Mouse (Mus musculus) kidney, postnatal 25 days (tissue): ENCODE results near the gene Gm20388.
"Not testable (repeated sequence)": the region's sequence is repeated elsewhere in the genome, so short reads cannot be mapped to it uniquely, and the experiment has no call there.

Experiments used
- DNase-seq, 2 experiments: peaks; one replicate each; pipeline ENCODE4 v3.0.0; 2021; ENCODE audit warnings: mixed read lengths in 2 of 2

Gene Gm20388

DNA sequence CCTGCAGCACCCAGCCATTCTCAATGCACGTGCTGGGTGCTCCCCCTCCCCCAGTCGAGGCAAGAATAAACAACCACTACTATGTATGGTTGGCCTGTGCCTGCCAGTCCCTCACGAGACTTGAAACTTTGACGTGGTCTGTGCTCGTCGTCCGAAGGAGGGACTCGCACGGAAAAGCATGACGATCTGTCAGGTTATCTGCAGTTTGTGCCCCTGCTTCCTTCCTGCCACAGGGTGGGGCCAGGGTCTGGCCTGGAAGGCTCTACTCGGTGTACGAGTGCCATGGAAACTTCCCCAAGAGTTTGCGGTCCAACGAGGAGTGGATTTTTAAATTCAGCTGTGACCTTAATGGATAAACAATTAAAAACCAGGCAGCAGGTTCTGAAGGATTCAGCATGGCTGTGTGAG lies 3896.4 kb downstream of the Gm20388 start:
- DNase-seq: peak; percentile 35 to 75

DNA sequence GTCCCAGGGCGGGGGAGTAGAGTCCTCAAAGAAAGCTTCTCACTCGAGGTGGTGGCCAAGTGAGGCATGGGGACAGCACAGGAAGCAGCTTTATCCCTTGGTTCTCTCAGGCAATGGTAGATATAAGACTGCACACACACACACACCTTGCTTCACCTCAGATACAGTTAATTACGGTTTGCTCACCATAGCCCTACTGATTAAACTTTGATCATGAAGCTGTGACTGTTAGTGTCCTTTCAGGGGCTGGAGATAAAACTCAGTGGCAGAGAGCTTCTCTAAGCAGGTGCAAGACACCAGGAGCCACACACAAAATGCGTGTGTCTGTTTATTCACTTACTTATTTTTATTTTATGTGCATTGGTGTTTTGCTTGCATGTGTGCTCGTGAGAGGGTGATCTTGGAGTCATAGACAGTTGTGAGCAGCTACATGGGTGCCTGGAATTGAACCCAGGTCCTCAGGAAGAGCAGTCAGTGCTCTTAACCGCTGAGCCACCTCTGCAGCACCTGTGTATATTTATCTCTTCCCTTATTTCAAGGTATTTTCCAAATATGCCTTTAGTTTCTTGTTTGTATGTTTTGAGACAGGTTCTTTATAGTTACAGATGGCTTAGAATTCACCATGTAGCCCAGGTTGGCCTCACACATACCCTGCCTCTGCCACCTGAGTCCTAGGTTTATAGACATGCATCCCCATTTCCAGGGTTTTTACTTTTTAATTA lies 3897.4 kb downstream of the Gm20388 start:
- DNase-seq: no peak

DNA sequence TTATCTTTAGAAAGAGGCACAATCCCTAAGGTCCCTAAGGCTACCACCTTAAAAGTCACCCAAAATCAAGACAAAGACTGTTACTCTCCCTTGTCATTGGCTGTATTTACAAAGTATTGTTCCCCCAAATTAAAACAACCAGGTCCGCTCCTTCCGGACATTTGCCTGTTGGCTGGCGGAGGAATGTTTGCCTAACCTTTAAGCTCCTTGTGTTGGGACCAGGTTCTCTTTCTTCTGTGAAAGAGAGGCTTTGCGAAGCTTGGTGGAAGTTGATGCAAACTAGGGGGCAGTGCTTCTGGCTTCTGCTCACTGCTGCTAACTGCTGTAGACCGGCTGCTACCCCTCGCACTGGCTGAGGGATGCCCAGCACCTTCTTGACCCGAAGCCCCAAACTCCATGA lies 3898.0 kb downstream of the Gm20388 start:
- DNase-seq: no peak

DNA sequence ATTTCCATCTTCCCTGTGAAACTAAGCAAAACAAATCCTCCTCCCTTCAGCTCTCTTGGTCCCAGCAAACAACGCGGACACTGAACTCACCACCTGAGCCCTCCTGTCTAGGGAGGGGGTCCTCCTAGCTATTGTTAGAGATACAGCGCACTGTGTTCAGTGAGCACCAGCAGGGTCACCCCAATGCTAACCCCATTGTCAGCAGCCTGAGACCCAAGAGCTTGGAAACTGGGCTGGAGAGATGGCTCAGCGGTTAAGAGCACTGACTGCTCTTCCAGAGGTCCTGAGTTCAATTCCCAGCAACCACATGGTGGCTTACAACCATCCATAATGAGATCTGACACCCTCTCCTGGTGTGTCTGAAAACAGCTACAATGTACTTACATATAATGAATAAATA lies 3898.7 kb downstream of the Gm20388 start:
- not testable (repeated sequence) for DNase-seq

DNA sequence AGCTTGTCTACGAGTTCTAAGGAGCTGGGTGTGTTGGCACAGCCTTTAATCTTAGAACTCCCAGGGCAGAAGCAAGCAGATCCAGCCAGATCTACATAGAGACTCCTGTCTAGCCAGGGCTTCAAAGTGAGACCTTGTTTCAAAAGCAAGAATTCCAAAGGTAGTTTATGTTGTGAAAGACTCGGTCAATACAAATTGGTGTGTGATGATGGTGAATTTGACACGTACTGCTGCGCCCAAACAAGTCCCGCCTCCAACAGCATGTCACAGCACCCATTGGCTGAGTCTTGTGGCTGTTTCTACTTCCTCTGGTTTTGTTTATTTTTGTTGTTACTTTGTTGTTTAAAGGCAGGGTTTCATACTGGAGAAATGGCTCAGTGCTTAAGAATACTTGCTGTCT lies 3901.6 kb downstream of the Gm20388 start:
- no peak for DNase-seq

DNA sequence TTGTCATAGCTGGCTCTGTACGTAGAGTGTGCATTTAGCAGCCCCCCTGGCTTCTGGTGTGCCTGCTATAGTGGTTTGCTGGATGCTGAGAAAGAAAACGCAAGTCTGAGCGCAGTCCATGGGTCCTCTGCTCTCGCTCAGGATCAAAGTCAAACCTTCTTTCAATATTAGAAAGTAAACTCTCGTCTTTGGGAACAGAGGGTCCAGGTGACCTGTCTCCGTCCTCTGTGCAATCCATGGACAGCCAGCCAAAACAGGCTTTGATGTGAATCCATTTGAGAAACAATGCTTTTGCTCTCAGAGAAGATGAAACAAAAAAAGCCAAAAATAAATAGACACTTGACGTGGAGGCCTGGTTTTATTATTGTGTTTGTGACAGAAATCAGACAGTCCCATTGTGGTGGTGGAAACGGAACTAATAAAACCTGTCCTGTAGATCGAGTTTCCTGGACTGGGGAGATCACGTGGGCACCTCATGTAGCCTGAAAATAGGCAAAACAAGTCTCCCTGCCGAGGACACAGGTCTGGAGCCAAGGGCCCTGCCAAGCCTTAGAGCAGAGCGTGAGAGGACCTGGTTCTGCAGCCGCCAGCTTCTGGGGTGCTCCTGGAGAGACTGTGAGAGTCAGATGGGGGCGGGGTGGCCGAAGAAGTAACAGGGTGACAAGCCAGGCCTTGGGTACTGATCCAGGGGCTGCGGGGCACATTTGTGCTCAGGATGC lies 3902.7 kb downstream of the Gm20388 start:
- DNase-seq: peak; percentile 69 to 78

DNA sequence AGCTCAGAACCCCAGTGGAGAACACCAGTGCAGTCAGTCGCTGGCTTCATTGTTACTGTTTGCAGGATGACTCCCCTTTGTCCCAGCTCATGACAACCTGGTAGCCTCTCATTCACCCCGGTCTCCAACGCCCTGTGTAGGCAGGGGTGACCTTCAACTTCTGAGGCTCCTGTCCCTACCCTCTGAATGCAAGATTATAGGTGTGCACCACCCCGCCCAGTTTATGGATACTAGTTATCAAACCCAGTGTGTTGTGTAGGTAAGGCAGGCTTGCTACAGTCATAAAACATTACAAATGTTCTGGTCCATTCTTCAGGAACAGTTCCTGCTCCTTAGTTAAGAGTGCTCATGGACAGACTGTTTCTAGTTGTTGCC lies 3903.2 kb downstream of the Gm20388 start:
- no peak for DNase-seq

DNA sequence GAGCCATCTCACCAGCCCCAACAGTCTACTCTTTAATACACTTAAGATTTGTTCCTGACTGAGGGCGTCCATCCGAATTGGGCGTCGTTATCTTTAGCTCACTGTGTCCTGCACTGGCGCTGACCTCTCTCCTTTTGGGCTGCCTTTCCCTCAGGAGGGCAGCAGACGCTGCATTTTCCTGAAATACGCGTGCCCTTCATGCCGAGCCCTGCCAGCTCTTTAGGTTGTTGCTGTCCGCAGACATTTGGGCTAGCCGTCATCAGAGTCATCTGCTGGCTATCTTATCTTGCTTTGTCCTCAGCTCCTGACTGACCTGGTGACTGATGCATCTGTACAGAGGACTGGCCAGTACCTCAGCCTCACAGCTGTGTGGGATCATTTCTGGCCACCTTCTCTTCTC lies 3904.7 kb downstream of the Gm20388 start:
- no peak for DNase-seq

DNA sequence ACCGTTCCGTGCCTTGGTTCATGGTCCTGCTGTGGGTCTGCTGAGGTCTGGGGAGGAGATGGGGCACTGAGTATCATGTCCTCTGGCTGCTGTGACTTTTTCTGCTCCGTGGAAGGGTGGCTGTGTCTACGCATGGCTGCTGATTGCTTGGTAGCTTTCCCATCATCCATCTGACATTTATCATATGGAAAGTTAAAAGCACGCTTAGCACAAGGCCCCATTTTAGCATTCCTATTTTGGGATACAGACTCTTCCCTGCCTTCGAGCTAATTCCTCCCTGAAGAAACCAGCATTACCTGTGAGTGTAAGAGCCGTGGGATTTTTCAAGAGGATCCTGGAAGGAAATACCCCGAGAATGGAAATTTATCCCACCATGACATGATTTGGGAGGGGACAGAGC lies 3906.3 kb downstream of the Gm20388 start:
- no peak for DNase-seq

DNA sequence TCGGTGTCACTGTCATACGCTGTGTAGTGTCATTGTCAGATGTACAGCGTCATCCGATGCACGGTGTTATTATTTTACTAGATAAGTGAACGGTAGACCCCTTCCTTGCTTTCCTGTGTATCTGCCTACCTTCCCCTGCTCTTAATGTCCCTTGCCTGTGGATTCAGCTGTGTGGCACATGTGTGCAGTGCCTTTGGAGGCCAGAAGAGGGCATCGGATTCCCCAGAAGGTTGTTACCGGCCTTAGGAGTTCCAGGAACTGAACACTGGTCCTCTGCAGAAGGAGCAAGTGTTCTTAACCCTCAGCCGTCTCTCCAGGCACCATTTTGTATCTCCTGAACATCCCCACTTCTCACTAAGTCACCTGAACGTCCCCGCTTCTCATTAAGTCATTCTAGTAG lies 3907.1 kb downstream of the Gm20388 start:
- no peak for DNase-seq

DNA sequence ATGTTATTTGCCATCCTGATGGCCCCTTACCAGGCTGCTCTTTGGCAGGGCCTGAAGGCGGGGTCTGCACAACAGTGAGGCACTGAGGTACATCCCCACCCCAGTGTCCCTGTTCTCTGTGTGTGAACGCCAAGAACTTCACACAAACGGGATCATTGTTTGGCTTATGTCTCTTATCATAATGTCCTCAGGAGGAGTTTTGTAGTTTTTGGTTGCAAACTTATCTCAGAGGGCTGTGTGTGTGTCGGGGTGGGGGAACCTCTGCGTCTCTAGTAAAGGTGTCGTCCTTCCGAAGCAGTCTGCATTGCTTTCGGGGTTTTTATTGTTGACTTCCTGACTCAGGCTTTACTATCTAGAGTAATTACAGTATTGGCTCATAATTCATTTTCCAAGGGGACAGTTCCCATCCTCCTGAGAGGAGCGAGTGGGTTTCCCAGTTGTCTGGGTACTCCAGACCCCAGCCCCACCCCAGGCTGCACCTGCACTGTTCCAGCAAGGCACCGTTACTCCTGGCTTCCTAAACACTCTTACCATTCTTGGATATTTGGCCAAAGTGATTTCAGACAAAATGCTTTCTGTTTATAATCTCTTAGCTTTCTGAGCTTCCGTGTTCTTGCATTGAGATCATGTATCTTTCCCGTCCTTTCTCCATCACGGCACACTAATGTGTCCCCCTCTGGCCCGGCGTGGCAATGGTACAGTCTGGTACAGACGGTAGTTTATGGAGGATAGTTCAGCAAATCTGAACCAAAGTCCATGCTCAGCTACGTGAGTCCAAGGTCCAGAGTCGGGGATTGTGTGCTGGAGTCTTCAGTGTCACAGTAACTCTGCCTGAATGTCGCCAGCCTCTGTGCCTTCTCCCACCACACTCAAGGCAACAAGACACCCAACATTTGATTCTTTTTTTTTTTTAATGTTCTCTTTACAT lies 3909.3 kb downstream of the Gm20388 start:
- peak; percentile 66 to 81 for DNase-seq

DNA sequence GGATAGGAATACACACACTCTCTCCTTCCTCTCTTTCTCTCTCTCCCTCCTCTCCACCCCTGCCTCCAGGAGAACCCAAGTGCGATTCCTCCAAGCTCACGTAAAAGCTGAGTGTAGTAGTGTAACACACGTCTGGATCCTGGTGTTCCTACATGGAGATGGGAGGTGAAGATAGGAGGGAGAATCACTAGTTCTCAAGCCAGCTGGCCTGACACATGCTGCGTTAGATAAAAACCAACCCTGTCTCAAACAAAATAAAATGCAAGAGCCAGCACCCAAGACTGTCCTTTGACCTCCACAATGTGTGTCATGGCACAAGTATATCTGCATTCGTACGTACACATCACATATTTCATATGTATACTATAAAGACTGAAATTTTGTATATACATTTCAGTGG lies 3910.1 kb downstream of the Gm20388 start:
- no peak for DNase-seq

DNA sequence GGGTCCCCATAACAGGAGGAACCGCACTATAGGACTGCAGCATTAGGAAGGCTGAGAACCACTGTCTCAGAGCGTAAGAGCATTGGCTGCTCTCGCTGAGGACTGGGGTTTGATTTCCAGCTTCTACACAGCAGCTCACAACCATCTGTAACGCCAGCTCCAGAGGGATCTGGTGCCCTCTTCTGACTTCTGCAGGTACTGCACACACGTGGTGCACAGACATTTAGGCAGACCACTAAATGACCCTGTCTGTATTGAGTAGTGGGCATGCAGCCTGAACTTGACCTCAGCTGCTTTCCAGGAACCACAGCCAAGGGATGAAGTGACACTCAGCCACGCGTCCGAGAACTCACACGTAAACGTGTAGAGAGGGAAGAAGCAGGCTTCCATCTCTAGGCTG lies 3912.5 kb downstream of the Gm20388 start:
- DNase-seq: no peak

DNA sequence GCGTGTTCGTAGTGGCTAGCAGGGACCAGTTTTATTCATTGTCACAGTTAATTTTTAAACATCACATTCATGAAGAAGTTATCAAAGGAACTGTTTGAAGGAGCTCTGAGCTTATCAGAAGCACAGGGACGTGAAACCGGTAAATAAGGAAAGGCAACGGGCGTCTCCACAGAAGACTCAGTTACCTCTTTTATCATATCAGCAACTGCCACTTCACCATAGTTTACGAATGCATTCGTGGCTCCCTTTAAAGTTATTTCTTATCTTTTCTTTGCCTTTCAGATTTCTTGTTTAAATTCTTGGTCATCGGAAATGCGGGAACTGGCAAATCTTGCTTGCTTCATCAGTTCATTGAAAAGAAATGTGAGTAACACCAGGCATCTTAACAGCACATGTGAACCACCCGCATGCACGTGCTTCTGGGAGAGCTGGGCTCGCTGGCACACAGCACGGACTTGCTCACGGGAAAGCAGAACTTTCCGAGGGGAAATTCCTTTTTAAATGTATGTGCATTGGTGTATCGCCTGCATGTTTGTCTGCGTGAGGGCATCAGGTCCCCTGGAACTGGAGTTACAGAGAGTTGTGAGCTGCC lies 3913.0 kb downstream of the Gm20388 start:
- DNase-seq: no peak

DNA sequence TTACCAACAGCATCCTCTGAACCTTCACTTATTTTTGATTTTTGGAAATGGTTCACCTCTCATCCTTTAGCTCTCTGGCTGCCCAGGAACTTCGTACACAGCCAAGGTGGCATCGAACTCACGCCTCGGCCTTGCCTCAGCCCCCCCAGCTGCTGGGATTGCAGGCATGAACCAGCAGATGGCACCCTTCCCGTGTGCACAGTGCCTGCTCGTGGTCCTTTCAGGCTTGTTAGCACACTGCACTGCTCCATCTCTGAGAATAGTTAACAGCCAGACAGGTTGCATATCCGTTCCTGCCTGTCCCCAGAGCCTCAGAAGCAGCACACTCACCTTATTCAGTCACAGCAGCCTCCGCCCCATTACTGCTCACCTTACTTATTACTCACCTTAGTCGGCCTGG lies 3915.4 kb downstream of the Gm20388 start:
- no peak for DNase-seq

DNA sequence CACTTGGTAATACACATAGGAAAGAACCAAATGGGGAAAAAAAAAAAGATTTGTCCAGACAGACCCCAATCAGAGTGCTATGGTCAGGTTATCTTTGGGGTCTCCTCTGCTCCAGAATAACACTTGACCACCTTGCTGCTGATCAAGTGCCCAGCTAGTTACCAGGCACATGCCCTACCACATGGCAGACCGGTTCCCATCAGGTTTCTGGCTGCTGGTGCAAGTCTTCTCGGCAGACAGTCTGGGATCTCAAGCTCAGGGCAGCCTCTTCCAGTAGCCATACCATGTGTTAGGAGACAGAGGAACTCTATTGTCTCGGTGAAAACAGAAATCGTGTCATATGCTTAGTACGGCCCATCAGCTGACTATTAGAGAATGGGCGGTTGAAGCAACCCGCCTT lies 3916.1 kb downstream of the Gm20388 start:
- no peak for DNase-seq

DNA sequence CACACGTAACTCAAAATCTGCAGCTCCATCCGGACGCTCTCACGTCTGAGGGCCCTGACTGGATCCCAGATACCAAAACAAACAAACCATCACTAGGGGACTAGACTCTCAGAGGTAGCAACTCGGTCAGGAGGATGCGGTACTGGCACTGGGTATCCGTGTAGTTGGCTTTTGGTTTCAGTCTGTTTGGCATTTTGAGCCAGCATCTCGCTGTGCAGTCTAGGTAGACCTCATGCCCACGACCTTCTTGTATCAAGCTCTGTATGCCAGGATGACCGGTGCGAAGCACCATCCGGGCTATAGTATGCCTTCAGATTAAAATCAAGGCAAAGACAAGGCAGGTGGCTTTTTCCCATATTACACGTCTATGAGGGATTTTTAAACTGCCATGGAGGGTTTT lies 3916.9 kb downstream of the Gm20388 start:
- DNase-seq: no peak

DNA sequence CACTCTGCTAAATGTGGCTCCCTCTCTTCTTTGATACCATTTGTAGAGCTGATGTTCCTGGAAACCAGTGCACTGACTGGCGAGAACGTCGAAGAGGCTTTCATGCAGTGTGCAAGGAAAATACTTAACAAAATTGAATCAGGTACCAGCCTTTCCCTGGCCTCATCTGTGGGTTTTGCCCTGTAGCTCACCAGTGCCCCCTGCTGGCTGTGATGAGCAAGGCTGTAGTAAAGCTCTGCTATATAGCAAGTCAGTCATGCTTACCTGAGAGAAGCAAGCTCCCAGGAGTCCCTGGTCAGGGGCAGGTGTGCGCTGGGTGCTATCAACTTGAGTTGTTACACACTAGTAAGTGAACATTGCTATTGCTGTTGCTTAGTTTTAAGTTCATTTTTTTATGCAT lies 3922.1 kb downstream of the Gm20388 start:
- peak; percentile 67 to 80 for DNase-seq

DNA sequence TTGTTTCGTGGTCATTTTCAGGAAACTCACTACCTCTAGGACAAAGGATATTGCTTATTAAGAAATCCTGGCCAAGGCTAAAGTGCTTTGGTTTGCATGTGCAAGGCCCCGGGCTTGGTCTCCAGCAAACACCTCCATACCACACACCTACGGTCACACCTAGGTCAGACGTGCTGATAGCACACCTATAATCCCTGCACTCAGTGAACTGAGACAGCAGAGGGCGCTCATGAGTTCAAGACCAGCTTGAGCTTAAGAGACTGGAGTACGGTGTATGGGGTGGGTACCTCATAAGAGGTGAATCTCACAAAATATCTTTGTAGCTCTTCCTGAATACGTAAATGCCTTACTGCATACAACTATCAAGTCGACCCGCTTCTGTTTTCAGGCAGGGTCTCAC lies 3924.8 kb downstream of the Gm20388 start:
- DNase-seq: peak; percentile 62 to 77

DNA sequence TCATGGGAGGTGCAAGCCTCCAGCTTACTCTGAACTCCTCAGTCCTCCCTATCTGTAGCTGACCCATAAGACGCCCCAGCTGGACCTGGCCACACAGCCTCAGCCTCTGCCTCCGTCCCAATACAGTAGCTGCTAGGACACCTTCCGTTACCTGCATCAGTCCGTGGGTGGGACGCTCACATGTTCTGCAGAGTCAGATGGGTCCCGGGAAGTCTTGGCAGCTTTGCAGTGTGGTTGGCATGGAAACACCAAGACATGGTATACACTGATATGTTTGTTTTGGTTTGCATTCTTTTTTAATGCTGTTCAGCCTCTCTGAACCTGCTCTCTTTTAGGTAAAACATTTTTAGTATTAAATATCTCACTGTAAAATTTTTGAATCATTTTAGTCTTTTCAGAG lies 3925.7 kb downstream of the Gm20388 start:
- DNase-seq: no peak

DNA sequence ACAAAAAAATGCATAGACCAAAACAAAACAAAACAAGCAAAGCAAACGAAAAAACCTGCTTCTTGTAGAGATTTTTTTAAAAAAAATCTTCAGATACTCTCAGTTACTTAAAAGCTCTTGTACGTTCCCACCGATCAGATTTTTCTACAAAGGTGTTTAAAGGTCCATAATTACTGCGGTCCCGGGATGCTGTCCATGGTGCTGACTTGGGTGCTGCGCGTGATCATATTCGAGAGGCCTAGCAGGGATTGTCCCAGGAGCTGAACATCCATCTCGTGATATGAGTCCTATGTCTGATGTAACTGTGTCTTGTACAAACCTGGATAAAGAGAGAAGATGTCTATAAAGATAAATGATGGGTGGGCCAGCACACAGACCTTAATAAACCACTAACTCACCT lies 3927.9 kb downstream of the Gm20388 start:
- peak in 1 of 2 experiments; percentile 49 for DNase-seq

DNA sequence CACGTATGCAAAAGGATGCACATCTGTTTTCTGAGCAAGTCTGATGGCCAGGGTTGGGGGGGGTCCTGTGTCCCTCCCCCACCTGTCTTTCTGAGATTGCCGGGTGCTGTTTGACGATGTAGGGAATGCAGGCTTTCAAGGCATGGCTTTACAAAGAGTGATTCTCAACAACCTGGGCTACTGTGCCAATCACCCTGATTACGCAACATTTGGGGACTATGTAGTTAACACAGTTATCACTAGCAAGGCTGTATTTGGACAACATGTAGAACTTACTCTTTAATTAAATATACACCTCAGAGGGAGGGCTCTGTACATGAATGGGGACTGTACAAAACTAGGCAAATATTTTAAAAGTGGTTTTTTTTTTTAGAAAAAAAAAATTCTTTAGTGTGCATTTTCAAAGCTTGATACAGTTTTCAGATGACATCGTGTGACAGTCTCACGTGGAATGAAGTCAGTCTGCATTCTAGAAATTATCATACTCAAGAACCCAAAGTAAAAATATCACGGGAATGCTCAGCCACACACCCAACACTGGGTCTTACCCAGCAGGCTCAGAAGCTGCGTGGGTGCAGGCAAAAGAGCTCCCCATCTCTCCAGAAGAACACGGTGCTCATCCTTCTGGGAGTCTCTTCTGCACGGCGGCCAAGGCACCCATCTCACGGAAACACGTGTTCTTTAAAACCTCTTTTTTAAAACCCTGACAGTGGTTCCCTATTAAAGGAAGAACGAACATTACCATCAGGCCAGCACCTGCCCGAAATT lies 3930.1 kb downstream of the Gm20388 start:
- DNase-seq: no peak
